16 mouse cellular contexts compared by ENCODE assay signal in the genomic region with DNA sequence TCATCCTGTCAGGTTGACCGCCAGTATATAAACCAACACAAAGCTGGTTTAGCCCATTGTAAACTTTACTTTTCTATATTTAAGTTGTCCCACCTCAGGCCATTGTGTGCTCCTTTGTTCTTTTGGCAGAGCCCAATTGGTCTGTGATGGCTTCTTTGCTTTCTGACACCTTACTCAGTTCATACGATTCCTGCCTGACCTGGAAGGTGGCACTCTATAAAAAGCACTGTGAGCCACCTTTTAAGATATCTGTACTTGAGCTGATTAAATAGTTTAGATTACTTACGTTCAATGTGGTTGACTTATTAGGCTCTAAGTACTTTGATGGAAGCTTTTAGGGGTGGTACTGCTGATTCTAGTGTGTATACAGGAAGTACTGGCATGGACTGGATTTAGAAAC.
"Had no signal": no experiment of that assay in that cellular context is flagged by ENCODE, and none has a peak within 500 bp of the region (broad histone marks: within the 10 kb centered on the region; RNA-seq: fewer than 3 reads in every experiment).

No protein-coding gene starts in this region.

- H3K27ac ChIP-seq: left cerebral cortex, adult 2 months; limb, embryonic 15.5 days; liver, embryonic 12.5 days; midbrain, embryonic 12.5 days; neural tube, embryonic 13.5 days had no signal

- H3K4me2 ChIP-seq: limb, embryonic 15.5 days; liver, embryonic 12.5 days; midbrain, embryonic 12.5 days; neural tube, embryonic 13.5 days had no signal

- H3K9me3 ChIP-seq: limb, embryonic 15.5 days; liver, embryonic 12.5 days; megakaryocyte, embryonic 14.5 days; midbrain, embryonic 12.5 days; neural tube, embryonic 13.5 days had no signal

- H3K4me3 ChIP-seq: left cerebral cortex, adult 2 months; limb, embryonic 15.5 days; liver, embryonic 12.5 days; midbrain, embryonic 12.5 days; neural tube, embryonic 13.5 days had no signal

- H3K27me3 ChIP-seq: limb, embryonic 15.5 days; liver, embryonic 12.5 days; megakaryocyte, embryonic 14.5 days; midbrain, embryonic 12.5 days; neural tube, embryonic 13.5 days had no signal

- H3K4me1 ChIP-seq: limb, embryonic 15.5 days; midbrain, embryonic 12.5 days; neural tube, embryonic 13.5 days had no signal

- H3K9ac ChIP-seq: limb, embryonic 15.5 days; liver, embryonic 12.5 days; midbrain, embryonic 12.5 days; neural tube, embryonic 13.5 days had no signal

- ATAC-seq: intestine, postnatal 0 days; liver, embryonic 12.5 days; midbrain, embryonic 16.5 days had no signal

- DNase-seq: kidney, adult 8-10 months; kidney, postnatal 25 days; lung, postnatal 4 days; retina, postnatal 1 day; right cerebral cortex, postnatal 4 days; spleen, adult 18-20 months; thymus, adult 2 months; thymus, postnatal 25 days had no signal
